Mouse (Mus musculus) midbrain, postnatal 0 days (tissue): ENCODE results near the gene Fam198a. TPM values are rescaled to one million over a fixed set of nuclear protein-coding genes. Genes with fewer than 3 reads are reported as not detected.

Experiments used
- ATAC-seq: fragments of 200-750 bp; cut with Nextera tagmentation; 2 replicates; pipeline ENCODE4 v1.8.0; 2017; ENCODE audit warnings: moderate number of reproducible peaks, mild to moderate bottlenecking, moderate TSS enrichment, moderate library complexity; ENCODE audit not compliant: low FRiP score
- DNase-seq: peaks from one replicate; pipeline ENCODE4 v3.0.0-alpha.2; 2015; ENCODE audit warnings: low spot score
- H3K27ac ChIP-seq: fragments of 300-500 bp; sonication (generic); 2 replicates; pipeline ENCODE4 v1.5.1; 2014; ENCODE audit warnings: low read depth, mild to moderate bottlenecking, low read length, mixed read lengths
- H3K27me3 ChIP-seq: fragments of 300-500 bp; sonication (generic); 2 replicates; pipeline ENCODE4 v1.6.1; 2014; ENCODE audit warnings: low read length, control low read depth, mixed read lengths; ENCODE audit not compliant: insufficient read depth
- H3K36me3 ChIP-seq: fragments of 300-500 bp; sonication (generic); 2 replicates; pipeline ENCODE4 v1.6.1; 2014; ENCODE audit warnings: low read length, control low read depth, mixed read lengths; ENCODE audit not compliant: insufficient read depth
- H3K4me1 ChIP-seq: fragments of 300-500 bp; sonication (generic); 2 replicates; pipeline ENCODE4 v1.6.1; 2014; ENCODE audit warnings: mild to moderate bottlenecking, control low read depth, antibody characterized with exemption, low read length, mixed read lengths; ENCODE audit not compliant: insufficient read depth
- H3K4me2 ChIP-seq: fragments of 300-500 bp; sonication (generic); 2 replicates; pipeline ENCODE4 v1.6.1; 2014; ENCODE audit warnings: low read depth, mild to moderate bottlenecking, low read length, mixed read lengths; ENCODE audit not compliant: poor library complexity, severe bottlenecking
- H3K4me3 ChIP-seq: fragments of 300-500 bp; sonication (generic); 2 replicates; pipeline ENCODE4 v1.5.1; 2014; ENCODE audit warnings: low read depth, mild to moderate bottlenecking, low read length, moderate library complexity
- H3K9ac ChIP-seq: fragments of 300-500 bp; sonication (generic); replicated peaks from 2 replicates; pipeline ENCODE4 v1.6.1; 2014; ENCODE audit warnings: mild to moderate bottlenecking, low read length, moderate library complexity, mixed read lengths; ENCODE audit not compliant: poor library complexity, severe bottlenecking
- H3K9me3 ChIP-seq: fragments of 300-500 bp; sonication (generic); 2 replicates; pipeline ENCODE4 v1.6.1; 2016; ENCODE audit warnings: low read length, control low read depth
- CTCF ChIP-seq: IDR thresholded peaks from 2 replicates; pipeline ENCODE4 v1.5.1; 2016; ENCODE audit warnings: antibody characterized with exemption, mild to moderate bottlenecking
- WGBS: fragments of 180-500 bp; shearing (Covaris S2); extraction: QIAGEN DNeasy Blood & Tissue Kit; methylation state at CpG from one replicate; pipeline ENCODE4 v1.1.7; 2014; 5-methylcytosine and 5-hydroxymethylcytosine counted together
- polyA plus RNA-seq: library from polyadenylated mRNA; unstranded; fragments of >200 nt; fragmentation: Nextera tagmentation; extraction: Ambion mirVana; gene quantifications from 2 replicates; pipeline ENCODE4 v1.2.1, GENCODE M21; 2015
- total RNA-seq: library from RNA; depleted of rRNA; stranded (reverse); fragments of >200 nt; gene quantifications from 2 replicates; pipeline ENCODE4 v1.2.3, GENCODE M21; 2014

Gene Fam198a
- total and polyA plus RNA-seq, 2 experiments from 2014 or later = 2.1 to 4.8 TPM

DNA sequence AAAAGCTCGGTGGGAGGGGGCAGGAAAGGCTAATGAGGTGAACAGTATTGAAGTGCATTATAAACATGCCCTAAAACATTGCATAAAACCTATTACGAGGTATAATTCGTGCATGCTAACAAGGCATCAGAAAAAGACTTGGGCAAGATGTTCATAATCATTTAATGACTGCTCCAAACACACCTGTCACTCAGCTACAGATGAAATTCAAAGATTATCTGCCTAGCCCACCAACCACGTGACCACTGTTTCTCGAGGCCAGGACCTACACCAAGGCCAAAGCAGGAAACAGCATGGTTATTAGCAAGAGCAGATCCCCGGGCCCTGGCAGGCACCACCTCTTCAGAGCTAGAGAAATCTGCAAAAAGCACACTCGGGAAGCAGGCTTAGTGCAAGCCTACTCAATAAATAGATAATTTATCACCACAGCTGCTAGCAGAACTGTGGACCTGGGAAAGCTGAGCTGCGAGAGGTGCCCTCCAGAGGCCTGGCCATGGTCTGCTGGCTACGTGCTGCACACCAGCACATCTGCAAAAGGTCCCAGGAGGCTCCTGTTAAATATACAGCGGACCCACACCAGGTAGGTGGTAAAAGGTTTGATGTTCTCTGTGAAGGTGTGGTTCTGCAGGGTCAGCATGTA, 30.8 kb downstream of the Fam198a start:
- no peak overlapping the region for H3K4me3 ChIP-seq
- ATAC-seq (no peak), DNase-seq (no peak)
- H3K36me3 ChIP-seq = peaks cover 5% of the 10 kb centered on the region; the same call in 1 of the 2 replicates
- no peak overlapping the region for H3K27ac ChIP-seq
- TF ChIP-seq CTCF = no peak
- no peak overlapping the region for H3K4me2 ChIP-seq
- H3K9ac ChIP-seq = no peak overlapping the region
- H3K4me1 ChIP-seq = no peaks in the 10 kb centered on the region
- 84% methylated on average over 10 of the region's 10 CpGs for WGBS
- H3K9me3 ChIP-seq = no peaks in the 10 kb centered on the region
- H3K27me3 ChIP-seq = no peaks in the 10 kb centered on the region

DNA sequence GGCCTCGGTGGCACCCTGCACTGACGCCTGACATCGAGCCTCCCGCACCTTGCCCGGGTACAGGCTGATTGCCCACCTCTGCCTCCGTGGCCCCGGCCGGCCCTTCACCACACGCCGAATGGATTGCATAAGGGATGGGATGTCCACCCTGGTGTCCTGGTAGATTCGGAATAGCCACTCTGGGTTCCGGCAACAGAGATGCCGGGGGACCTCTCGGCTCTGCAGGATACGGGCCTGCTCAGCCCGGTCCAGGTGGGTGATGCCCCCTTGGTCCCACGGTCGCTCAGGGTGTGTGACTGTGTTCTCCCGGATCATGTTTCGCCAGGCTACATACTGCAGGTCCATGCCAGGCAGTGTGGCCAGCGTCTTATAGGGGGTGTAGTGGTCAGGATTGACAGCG, 31.4 kb downstream of the Fam198a start:
- H3K9ac ChIP-seq = no peak overlapping the region
- H3K4me1 ChIP-seq = no peaks in the 10 kb centered on the region
- H3K4me3 ChIP-seq = no peak overlapping the region
- H3K4me2 ChIP-seq = no peak overlapping the region
- no peak overlapping the region for H3K27ac ChIP-seq
- ATAC-seq (no peak), DNase-seq (no peak)
- WGBS = 95% methylated on average over 22 of the region's 22 CpGs
- H3K27me3 ChIP-seq = no peaks in the 10 kb centered on the region
- H3K36me3 ChIP-seq = peaks cover 5% of the 10 kb centered on the region; the same call in 1 of the 2 replicates
- H3K9me3 ChIP-seq = no peaks in the 10 kb centered on the region
- TF ChIP-seq CTCF = no peak

- no peaks in the 10 kb centered on the region for H3K4me1 ChIP-seq
- 92% methylated on average over 15 of the region's 15 CpGs for WGBS
- no peak for TF ChIP-seq CTCF
Observed at GRCm38 (mm10) chr9:121982665-121983064, 31.9 kb downstream of the Fam198a start.

GRCm38 (mm10) chr9:121983504-121983903, 32.7 kb downstream of the Fam198a start:
- H3K36me3 ChIP-seq = peaks cover 5% of the 10 kb centered on the region; the same call in 1 of the 2 replicates
- no peak overlapping the region for H3K27ac ChIP-seq
- WGBS = 47% methylated on average over 15 of the region's 15 CpGs
- no peaks in the 10 kb centered on the region for H3K27me3 ChIP-seq
- H3K4me3 ChIP-seq = no peak overlapping the region
- no peak overlapping the region for H3K4me2 ChIP-seq
- H3K9me3 ChIP-seq = no peaks in the 10 kb centered on the region
- H3K9ac ChIP-seq = no peak overlapping the region
- no peaks in the 10 kb centered on the region for H3K4me1 ChIP-seq
- ATAC-seq (no peak), DNase-seq (peak; percentile 72)
- peak; percentile 84 for TF ChIP-seq CTCF

More at GRCm38 (mm10) chr9:121982665-121983064, 31.9 kb downstream of the Fam198a start:
- DNase-seq = no peak
- no peak for ATAC-seq
- Histone ChIP-seq H3K9me3 (no peaks in the 10 kb centered on the region), H3K4me2 (no peak overlapping the region), H3K36me3 (peaks cover 5% of the 10 kb centered on the region; the same call in 1 of the 2 replicates), H3K27me3 (no peaks in the 10 kb centered on the region), H3K27ac (no peak overlapping the region), H3K9ac (no peak overlapping the region), H3K4me3 (no peak overlapping the region)

- WGBS = 68% methylated on average over 15 of the region's 15 CpGs
- DNase-seq = peak; percentile 79
- TF ChIP-seq CTCF = peak; percentile 100
- H3K4me2 ChIP-seq = no peak overlapping the region
- H3K27me3 ChIP-seq = no peaks in the 10 kb centered on the region
- ATAC-seq = peak; percentile 65
- H3K9me3 ChIP-seq = no peaks in the 10 kb centered on the region
- H3K4me3 ChIP-seq = no peak overlapping the region
- no peaks in the 10 kb centered on the region for H3K4me1 ChIP-seq
- peaks cover 5% of the 10 kb centered on the region; the same call in 1 of the 2 replicates for H3K36me3 ChIP-seq
- H3K9ac ChIP-seq = peak overlapping the region; percentile 3; the same call in 1 of the 2 replicates
- H3K27ac ChIP-seq = no peak overlapping the region
Observed at GRCm38 (mm10) chr9:121984465-121985461, 34.0 kb downstream of the Fam198a start.
